Mouse (Mus musculus) bone marrow, adult 2 months (tissue): ENCODE data around the gene Grip1. TPM values are rescaled to one million over a fixed set of nuclear protein-coding genes. Genes with fewer than 3 reads are reported as not detected.
A peak's percentile ranks its signal among the peaks of the same experiment; 100 is the strongest.

Experiments used
- H3K27ac ChIP-seq: fragments of 200-500 bp; 2 replicates; pipeline ENCODE4 v1.5.1; 2012; ENCODE audit warnings: low read depth, mild to moderate bottlenecking, control low read depth, inconsistent platforms, low read length; ENCODE audit not compliant: control insufficient read depth, poor library complexity, insufficient read depth
- H3K4me1 ChIP-seq: fragments of 200-500 bp; 2 replicates; pipeline ENCODE4 v1.6.1; 2011; ENCODE audit warnings: low read length; ENCODE audit not compliant: control insufficient read depth, insufficient read depth
- H3K4me3 ChIP-seq: fragments of 200-500 bp; replicated peaks from 2 replicates; pipeline ENCODE3; 2011; ENCODE audit warnings: mild to moderate bottlenecking, low read depth, low read length, control low read depth; ENCODE audit not compliant: control insufficient read depth
- CTCF ChIP-seq: fragments of 200-500 bp; IDR thresholded peaks from 2 replicates; pipeline ENCODE4 v1.5.1; 2011; ENCODE audit warnings: low read length, control low read depth; ENCODE audit not compliant: control insufficient read depth, insufficient read depth
- POLR2A ChIP-seq: fragments of 200-500 bp; IDR thresholded peaks from 2 replicates; pipeline ENCODE4 v1.6.1; 2011; ENCODE audit warnings: low read depth, mild to moderate bottlenecking, control low read depth, low read length, borderline replicate concordance; ENCODE audit not compliant: control insufficient read depth
- WGBS: fragments of 180-500 bp; shearing (Covaris S2); methylation state at CpG from one replicate; pipeline ENCODE4 v1.1.7; 2018; 5-methylcytosine and 5-hydroxymethylcytosine counted together
- polyA plus RNA-seq: library from polyadenylated mRNA; stranded (reverse); fragments of >200 nt; gene quantifications from 2 replicates; pipeline ENCODE4 v1.2.4, GENCODE M21; 2011; ENCODE audit warnings: low replicate concordance; ENCODE audit not compliant: missing spikeins, insufficient read depth, insufficient read length

Grip1 gene
- polyA plus RNA-seq, 1 experiment = not detected

- no peak for TF ChIP-seq CTCF
- TF ChIP-seq POLR2A = no peak
- Histone ChIP-seq H3K4me1 (no peaks in the 10 kb centered on the region), H3K27ac (no peak overlapping the region), H3K4me3 (no peak overlapping the region)
- 70% methylated on average over 9 of the region's 9 CpGs for WGBS
These were observed 178.3 kb downstream of the Grip1 start for GRCm38 (mm10) chr10:119631966-119632365.

GRCm38 (mm10) chr10:119634544-119634943 is 180.9 kb downstream of the Grip1 start:
- no peaks in the 10 kb centered on the region for H3K4me1 ChIP-seq
- TF ChIP-seq CTCF (no peak), POLR2A (no peak)
- 69% methylated on average over 6 of the region's 6 CpGs for WGBS
- no peak overlapping the region for H3K27ac ChIP-seq
- no peak overlapping the region for H3K4me3 ChIP-seq

DNA sequence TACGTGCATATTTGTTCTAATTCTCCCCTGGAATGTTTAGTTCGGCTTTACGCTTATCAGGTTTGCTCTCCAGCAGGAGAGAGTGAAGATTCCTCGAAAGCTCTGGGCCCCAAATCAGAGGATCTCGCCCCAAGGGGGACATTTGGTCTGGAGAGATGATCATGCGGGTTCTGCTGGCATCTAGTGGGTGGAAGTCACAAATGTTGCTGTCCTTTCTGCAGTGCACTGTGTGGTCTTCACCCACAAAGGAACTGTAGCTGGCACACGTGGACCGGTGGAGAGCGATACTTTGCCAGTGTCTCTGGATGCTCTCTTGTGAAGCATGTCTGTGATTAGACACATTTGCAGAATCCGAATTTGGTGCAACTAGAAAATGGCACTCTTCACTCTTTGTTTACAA is 186.9 kb downstream of the Grip1 start:
- H3K27ac ChIP-seq = no peak overlapping the region
- no peak overlapping the region for H3K4me3 ChIP-seq
- H3K4me1 ChIP-seq = no peaks in the 10 kb centered on the region
- TF ChIP-seq POLR2A (no peak), CTCF (no peak)
- 75% methylated on average over 10 of the region's 10 CpGs for WGBS

DNA sequence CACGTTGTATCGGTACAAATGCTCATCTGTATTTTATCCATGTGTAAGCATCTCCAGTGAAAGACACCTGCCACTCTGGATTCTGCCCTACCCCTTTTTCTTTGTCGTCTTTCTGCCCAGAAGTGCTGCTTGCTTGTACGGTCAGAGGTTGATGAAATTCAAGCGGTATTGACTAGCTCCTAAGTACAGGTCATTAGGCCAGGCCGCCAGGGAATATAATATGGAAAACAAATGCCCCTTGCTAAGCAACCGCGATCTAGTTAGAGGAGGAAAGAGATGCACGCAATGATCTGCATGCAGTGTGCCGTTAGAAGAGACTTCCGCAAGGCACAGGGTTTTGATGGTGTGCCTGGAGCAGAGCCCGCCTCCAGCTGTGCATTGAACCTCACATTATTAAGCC is 187.4 kb downstream of the Grip1 start:
- Histone ChIP-seq H3K4me1 (no peaks in the 10 kb centered on the region), H3K27ac (no peak overlapping the region), H3K4me3 (no peak overlapping the region)
- no peak for TF ChIP-seq POLR2A
- TF ChIP-seq CTCF = no peak
- 85% methylated on average over 12 of the region's 12 CpGs for WGBS

DNA sequence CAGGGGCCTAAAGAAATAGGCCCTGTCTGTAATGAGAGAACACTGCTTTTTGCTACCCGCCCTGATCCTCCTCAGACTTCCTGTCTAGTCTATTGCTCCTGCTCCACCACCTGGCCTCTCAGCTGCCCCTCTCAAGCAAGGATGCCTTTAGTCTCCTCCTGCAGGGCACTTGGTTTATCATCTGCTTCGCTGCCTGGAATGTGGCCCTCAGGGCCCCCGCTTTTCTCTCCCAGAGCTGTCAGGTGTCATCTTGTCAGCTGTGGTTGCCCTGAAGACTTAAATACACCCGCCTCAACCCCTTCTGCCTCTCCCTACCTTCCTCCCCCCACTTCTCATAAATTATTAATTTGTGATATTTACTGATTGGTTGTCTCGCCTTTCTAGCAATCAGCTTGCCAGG is 190.7 kb downstream of the Grip1 start:
- TF ChIP-seq CTCF = no peak
- no peak for TF ChIP-seq POLR2A
- 59% methylated on average over 5 of the region's 5 CpGs for WGBS
- Histone ChIP-seq H3K4me1 (no peaks in the 10 kb centered on the region), H3K4me3 (no peak overlapping the region), H3K27ac (no peak overlapping the region)

DNA sequence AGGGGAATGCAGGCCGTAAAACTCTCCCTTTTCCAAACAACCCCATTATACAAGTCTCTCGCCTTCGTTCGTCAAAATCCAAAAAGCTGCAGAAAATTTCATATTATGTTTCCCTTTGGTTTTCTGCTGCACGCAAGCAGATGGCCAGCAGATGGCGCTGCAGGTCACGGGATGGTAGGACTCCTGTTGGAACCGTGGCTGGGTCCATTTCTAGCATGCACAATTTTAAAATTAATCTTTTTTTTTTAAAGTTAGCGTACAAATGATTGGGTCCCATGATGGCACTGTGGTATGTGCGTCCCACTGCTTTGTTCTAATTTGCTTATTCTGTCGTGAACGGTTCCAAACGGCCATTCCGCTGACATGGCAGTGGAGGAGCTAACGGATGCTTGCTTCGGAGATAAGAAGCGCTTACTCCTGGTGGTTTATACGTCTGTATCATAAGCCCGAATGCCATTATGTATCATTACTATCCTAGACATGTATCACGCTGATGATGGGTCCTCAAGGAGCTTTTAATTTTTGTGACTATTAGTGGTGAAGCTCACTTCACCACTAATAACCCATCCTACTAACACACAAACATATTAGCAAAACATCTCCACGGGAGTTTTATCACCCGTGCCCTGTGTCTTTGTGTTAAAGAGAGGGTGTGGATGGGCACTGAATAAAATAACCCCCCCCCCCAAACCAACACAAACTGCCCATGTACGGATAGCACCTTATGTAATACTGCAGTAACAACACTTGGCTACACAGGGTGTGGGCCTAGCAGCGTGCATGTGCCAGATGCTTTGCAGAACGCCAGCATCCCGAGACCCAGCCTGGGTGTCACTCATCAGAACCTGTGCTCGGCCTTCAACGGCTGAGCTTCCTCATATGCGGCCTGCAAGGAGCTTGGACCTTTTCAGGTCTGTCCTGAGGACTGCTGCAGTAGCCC is 193.1 kb downstream of the Grip1 start:
- H3K27ac ChIP-seq = no peak overlapping the region
- H3K4me1 ChIP-seq = no peaks in the 10 kb centered on the region
- 61% methylated on average over 29 of the region's 29 CpGs for WGBS
- TF ChIP-seq CTCF (peak; percentile 71), POLR2A (no peak)
- no peak overlapping the region for H3K4me3 ChIP-seq

DNA sequence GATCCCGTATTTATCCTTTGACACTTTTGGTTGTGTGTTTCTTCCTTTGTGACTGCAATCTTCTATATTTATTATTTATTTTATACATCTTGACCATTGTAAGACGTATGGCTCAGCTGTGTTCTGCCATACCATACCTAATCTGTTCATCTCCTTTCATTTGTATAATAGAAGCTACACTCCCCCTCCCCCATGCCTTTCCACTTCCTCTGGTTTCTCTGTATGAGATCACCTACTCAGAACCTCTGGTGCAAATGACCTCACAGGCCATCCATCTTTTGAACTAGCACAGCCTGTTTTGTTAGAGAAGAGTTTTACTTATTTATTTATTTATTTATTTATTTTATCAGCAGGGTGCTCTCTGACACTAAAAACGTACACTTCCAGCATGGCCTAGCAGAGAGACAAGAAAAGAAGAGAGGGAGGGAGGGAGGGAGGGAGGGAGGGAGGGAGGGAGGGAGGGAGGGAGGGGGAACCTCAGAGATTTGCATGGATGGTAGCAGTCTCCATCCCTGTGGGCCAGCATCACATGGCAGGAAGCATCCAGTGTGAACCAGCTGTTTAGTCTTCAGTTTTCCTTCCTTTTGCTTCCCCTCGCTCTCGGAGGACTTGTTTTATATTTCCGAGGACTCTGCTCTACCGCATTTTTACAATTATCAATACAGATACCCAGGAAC is 207.2 kb downstream of the Grip1 start:
- H3K27ac ChIP-seq = no peak overlapping the region
- no peak for TF ChIP-seq CTCF
- TF ChIP-seq POLR2A = no peak
- WGBS = 63% methylated on average over 7 of the region's 7 CpGs
- H3K4me3 ChIP-seq = no peak overlapping the region
- H3K4me1 ChIP-seq = no peaks in the 10 kb centered on the region

- no peak overlapping the region for H3K4me3 ChIP-seq
- WGBS = 83% methylated on average over 9 of the region's 9 CpGs
These were observed 210.0 kb downstream of the Grip1 start for GRCm38 (mm10) chr10:119663586-119663985.

More at GRCm38 (mm10) chr10:119663586-119663985, 210.0 kb downstream of the Grip1 start:
- no peaks in the 10 kb centered on the region for H3K4me1 ChIP-seq
- no peak overlapping the region for H3K27ac ChIP-seq
- no peak for TF ChIP-seq CTCF
- TF ChIP-seq POLR2A = no peak
